Mouse (Mus musculus): Measurements from ENCODE around the gene Adra1d.

Gene Adra1d

GRCm38 (mm10) chr2:131539780-131540179, 22.3 kb downstream of the Adra1d start:
- DNase-seq (ENCODE audit: low spot score): no peak

DNA sequence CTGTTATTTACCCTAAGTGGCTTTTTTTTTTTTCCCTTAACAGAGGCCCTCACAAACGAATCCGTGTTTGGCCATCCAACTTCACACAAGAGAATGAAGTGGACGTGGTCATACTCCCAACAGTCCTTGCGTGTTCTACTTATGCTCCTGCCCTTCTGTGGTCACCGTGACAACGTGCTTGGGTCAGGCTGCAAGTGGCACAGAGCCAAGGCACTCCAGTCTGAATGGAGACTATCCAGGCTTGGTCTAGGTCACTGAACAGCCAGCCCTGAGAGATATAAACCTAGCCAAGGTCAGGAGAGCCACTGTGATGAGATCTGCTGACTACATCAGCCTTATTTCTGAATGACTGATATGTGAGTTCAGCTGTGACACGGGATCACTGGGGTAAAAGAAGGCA, 23.7 kb downstream of the Adra1d start:
- DNase-seq (ENCODE audit: low spot score): no peak

GRCm38 (mm10) chr2:131535168-131535567, 26.9 kb downstream of the Adra1d start:
- no peak for DNase-seq (ENCODE audit: low spot score)

- DNase-seq (ENCODE audit: low spot score): no peak
These were observed 30.8 kb downstream of the Adra1d start for GRCm38 (mm10) chr2:131531271-131531670.

GRCm38 (mm10) chr2:131530623-131531008, 31.5 kb downstream of the Adra1d start:
- DNase-seq (ENCODE audit: low spot score): no peak

DNA sequence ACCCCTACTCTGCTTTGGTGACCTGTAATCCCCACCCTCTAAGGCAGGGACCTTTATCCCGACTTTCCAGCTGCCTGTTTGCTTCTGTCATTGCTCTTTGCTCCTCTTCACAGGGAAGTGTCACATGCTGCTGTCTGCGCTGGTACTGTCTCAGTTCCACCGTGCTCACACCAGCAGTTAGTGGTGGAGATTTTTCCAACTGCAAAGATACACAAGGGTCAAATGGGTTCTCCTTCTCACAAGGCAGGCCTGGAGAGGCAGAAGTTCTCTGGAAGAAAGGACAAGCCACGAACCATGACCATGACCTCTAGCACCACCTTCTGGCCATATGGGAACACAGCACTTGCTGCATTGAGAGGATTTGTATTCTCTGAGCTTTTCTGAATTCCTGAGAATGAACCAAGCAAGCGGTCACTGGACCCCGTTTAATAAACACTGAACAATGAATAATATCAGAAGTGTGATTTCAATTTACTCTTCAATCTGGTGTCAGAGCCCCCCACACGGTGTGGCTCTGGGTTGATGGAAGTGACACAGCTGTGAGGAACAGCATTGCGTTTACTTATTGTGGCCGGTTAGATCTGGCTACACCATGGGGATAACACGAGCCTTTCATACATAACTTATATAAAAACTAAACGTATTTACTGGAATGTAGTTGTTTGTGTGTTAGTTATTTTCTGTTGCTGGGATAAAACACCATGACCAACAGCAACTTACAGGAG, 32.0 kb downstream of the Adra1d start:
- DNase-seq (ENCODE audit: low spot score): no peak

- no peak for DNase-seq (ENCODE audit: low spot score)
These were observed 35.0 kb downstream of the Adra1d start for GRCm38 (mm10) chr2:131527061-131527460.

- DNase-seq (ENCODE audit: low spot score): no peak
These were observed 41.3 kb downstream of the Adra1d start for GRCm38 (mm10) chr2:131520743-131521142.

- no peak for DNase-seq (ENCODE audit: low spot score)
These were observed 43.3 kb downstream of the Adra1d start for GRCm38 (mm10) chr2:131518790-131519189.

DNA sequence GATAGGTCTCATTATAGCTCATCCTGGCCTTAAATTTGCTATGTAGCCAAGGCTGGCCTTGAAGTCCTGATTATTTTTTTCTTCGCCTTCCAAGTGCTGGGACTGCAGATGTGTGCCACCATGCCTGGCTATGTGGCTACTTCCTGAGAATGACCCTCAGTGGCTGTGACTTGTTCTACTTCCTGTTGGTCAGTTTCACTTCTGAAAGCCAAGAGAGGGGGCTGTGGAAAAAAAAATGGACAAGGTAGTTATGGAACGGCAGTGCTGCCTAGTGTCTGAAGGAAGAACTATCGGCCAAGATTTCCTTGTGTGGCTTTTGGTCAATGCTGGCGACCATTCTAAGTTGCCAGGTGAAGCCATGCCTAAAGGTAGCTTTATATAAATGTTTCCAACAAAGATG, 44.5 kb downstream of the Adra1d start:
- no peak for DNase-seq (ENCODE audit: low spot score)

DNA sequence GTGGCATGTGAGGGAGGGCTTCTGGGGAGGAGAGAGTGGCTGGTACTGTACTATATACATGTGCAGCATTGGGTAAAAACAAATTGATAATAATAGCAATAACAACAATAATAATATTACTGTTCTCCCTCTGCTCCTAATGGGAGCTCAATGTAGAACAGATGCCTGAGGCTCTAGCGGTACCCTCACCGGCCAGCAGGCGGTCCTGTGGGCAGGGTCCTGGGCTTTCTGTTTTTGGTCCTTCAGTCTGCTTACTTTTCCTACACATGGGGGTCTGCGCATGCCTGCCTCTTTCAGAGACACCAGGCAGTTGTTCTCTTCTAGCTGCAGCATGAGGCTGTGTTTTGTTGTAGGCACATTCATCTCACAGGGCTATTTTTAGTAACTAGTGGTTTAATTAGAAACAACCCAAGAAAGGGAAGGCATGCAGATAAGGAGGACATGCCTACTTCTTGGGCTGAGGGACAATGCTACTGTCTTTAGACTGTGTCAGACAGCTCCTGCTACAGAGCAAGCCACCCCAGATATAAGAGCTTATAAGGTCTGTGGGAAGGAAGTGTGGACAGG, 47.9 kb downstream of the Adra1d start:
- no peak for DNase-seq (ENCODE audit: low spot score)

- no peak for DNase-seq (ENCODE audit: low spot score)
These were observed 48.6 kb downstream of the Adra1d start for GRCm38 (mm10) chr2:131513477-131513876.

DNA sequence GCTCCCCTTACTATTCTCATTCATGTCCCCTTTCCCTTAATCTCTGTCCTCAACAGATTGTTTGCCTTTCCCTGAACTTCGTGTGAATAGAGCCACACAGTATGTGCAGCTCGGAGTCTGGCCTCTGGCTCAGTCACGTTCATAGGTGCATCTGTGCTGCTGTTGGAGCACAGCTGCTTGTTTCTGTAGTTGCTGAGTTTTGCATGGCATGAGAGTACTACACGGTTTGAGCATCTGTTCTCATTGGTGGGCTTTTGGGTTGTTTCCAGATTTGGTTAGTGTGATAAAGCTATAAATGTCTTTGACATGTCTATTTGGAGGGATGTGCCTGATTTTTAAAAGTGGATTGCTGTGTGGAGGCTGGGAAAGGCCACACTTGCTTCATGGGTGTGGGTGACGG, 51.6 kb downstream of the Adra1d start:
- DNase-seq (ENCODE audit: low spot score): no peak

DNA sequence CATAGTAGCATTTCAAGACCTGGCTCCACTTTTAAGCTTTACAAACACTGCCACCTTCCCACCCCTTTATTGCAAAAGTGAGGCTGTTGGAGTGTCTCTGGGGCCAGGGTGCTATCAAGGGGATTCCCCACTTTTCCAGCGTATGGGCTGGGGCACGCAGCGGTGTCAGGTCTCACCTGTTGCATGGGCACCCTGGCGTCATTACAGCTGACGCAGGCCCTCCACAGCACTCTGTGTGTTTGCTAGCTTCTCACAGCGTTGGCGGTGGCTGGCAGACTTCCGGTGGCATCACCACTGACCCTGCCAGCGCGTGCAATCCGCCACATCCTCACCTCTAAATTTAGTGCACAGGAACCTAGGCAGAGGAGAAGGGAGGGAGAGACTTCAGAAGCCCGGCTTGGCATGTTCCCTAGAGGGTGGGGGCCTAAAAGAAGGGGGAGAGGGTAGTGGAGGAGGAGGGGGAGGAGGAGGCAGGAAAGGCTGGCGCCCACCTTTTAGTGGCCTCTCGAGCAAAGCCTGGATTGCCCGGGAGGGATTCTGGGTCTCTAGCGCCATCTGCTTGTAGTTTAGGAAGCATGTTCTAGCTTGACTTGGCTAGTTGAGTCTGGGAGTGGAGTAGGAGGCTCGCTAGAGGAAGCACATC, 52.3 kb downstream of the Adra1d start:
- DNase-seq (ENCODE audit: low spot score): no peak

GRCm38 (mm10) chr2:131508501-131508900, 53.6 kb downstream of the Adra1d start:
- no peak for DNase-seq (ENCODE audit: low spot score)

DNA sequence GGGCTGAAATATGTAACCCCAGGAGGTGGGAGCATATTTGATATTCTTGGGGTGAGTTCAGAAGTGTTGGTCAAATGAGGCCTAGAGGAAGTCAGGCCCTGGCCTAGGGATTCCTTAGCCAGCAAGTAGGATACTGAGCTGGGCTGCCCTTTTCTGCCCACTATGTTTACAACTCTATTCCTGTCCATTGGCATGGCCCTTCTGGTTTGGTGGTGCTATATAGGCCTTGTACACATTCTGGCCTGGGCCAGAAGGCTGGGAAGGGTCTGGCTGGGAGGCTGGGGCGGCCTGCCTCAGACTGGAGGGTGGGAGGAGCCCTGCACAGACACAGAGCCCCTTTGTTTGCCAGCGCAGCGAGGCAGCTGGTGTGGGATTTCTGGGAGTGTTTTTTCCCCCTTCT, 55.7 kb downstream of the Adra1d start:
- DNase-seq (ENCODE audit: low spot score): no peak

DNA sequence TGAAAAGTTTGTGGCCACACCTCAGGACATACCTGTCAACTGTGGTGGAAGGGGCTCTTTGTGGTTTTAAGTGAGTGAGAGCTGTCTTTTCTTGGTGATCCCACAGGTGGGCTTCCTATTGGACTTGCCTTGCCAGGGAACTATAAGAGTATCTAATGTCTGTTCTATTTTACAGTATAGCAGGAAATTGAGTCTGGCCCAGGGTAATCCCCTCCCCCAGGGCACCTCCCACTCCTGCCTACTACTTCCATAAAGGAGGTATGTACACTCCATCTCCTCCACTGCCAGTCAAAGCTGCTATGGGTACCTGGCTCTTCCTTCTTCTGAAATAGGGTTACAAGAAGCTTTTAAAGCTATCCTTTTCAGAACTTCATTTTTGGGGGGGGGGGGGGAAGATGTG, 56.7 kb downstream of the Adra1d start:
- DNase-seq (ENCODE audit: low spot score): no peak

DNA sequence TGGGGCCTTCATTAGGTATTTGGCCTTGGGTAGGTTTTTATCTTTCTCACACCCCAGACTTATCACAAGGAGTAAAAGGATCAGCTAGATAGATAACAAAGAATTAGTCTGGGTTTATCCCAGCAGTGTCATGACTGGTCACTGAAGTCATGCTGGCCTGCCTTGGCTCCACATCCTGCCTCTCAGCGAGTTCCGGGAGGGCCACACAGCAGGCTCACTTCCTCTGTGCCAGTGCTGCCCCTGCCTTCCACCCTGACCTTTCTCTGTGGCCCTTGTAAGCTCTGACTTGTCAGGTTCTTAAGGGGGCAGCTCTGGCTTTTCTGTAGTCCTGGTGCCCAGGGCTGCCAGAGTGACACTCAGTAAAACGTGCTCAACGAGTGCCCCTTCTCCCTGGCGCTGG, 59.5 kb downstream of the Adra1d start:
- DNase-seq (ENCODE audit: low spot score): no peak

DNA sequence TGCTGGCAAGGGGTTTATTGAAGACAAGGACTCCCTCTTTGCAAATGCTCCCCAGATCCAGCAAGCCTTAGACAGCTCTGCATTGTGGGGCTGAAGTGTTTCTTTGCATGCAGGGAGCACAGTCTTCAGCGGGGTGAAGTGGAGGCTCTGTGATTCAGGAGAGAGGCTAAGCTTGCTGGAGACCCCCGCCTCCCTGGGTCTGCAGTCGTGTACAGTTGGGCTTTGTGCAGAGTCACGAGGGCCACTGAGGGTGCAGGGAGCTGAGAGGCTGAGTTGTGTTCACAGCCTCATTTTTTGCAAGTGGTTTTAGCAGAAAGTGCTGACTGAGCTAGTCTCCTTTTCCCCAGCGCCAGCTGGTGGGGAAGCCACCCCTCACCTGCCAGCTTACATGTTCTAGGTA, 60.2 kb downstream of the Adra1d start:
- no peak for DNase-seq (ENCODE audit: low spot score)

DNA sequence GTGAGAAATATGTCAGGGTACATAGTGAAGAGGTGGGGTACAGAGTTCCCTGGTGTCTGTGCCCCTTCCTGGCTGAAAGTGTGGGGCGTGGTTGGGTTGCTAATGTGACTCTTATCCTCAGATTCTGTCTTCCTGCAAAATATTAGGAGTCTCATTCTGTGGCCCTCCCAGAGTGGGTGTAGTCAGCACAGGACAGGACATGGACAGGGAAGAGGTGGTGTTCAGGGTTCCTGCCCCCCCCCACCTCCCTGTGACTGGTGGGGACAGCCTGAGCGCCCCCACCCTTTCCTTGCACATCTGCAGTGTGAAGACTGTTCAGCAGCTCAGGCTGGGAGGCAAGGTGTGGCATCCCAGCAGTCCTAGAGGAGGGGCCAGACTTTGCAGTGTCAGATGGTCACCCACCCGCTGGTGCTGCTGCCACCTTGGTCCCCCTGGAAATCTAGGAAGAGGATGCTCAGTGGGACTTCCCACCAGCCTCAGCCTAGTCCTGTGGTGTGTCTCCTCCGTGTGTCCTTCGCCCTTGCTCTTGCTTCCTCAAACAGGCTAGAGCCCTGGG, 62.7 kb downstream of the Adra1d start:
- DNase-seq (ENCODE audit: low spot score): no peak

DNA sequence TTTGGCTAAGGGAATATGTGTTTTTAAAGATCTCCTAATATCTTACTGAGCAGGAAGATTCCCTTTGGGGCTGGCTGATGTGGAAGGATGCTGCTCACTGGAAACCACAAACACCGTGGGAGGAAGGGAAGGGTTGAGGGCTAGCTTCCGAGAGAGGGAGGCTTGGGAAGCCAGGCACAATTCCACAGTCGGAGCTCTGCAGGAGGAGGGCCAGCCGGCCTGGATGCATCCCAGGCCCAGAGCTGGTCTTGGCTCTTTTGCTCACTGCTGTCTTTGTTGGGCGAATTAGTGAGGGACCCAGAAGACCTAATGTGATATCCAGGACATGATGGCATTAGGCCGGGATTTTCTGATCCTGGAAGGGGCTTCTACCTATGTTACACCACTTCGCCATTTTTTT, 63.9 kb downstream of the Adra1d start:
- DNase-seq (ENCODE audit: low spot score): no peak

DNA sequence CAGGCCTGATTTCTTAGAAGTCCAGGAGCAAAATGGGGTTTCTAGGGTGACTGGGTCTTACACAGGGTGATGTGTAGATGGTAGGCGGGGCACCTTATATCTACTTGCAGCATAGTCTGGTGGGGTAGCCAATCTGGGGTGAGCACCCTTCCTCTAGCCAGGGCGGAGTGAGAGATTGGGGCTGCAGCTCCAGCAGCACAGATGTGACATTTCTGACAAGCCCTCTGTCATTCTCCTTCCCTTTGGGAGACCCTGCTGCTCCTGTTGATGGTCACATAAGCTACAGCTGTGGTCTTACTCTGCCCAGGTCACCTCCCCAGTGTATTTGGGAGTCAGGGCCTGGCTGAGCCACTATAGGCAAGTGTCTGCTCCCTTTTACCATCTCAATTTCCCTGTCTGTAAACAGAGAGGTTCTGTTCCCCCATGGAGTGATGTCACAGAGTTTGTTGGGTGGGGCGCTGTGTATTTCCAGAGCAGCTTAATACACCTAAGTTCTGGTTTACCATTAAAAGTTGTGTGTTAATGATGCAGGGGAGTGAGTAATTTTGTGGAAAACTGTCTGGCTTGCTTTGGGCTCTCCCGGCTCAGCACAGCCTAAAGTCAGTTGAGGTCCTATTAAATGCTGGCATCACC, 64.7 kb downstream of the Adra1d start:
- DNase-seq (ENCODE audit: low spot score): no peak
